In the genomic region with DNA sequence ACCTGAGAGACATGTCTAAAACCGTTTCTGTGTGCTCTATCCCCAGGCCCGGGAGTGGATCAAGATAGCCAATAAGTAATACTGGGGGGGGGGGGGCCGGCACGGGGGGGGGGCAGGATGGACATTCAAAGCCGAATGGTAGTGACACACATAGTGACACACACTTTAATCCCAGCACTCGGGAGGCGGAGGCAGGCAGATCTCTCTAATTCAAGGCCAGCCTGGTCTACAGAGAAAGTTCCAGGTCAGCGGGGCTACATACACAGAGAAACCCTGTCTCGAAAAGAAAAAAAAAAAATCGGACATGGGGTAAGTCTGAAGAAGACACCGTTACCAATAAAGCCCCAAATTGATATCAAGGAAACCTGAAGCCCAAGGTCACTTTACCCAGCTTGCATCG, we compare ENCODE assay signal across 9 mouse cellular contexts. TPM values are rescaled to one million over a fixed set of nuclear protein-coding genes. Genes with fewer than 3 reads are reported as not detected.
DNase-seq lines count a peak whose midpoint lies in the region; ATAC-seq and TF ChIP-seq lines count a peak whose summit lies in the region.
"Had no signal": no experiment of that assay in that cellular context is flagged by ENCODE, and none has a peak within 500 bp of the region (broad histone marks: within the 10 kb centered on the region; RNA-seq: fewer than 3 reads in every experiment).

No protein-coding gene starts in this region.

- peaks cover 82% of the 10 kb centered on the region for H3K27me3 ChIP-seq in heart, embryonic 10.5 days (ENCODE audit: insufficient read depth, poor library complexity, severe bottlenecking)
- H3K27me3 ChIP-seq in lung, embryonic 14.5 days (ENCODE audit: insufficient read depth, low read length): no peaks in the 10 kb centered on the region
- no peaks in the 10 kb centered on the region for H3K27me3 ChIP-seq in forebrain, embryonic 14.5 days (replicated peaks; ENCODE audit: control insufficient read depth, insufficient read depth, low read length)

- no peak for ATAC-seq in lung, embryonic 14.5 days (ENCODE audit: insufficient read depth)
- ATAC-seq in forebrain, embryonic 14.5 days: no peak

- H3K4me3 ChIP-seq in heart, embryonic 10.5 days: peak overlapping the region; percentile 75; the same call in 1 of the 2 replicates
- no peak overlapping the region for H3K4me3 ChIP-seq in lung, embryonic 14.5 days (ENCODE audit: low read depth, low read length)
- H3K4me3 ChIP-seq in forebrain, embryonic 14.5 days (ENCODE audit: low read depth, low read length): no peak overlapping the region

- H3K9ac ChIP-seq in lung, embryonic 14.5 days: no peak overlapping the region
- H3K9ac ChIP-seq in forebrain, embryonic 14.5 days (ENCODE audit: low read length): no peak overlapping the region

- H3K4me1 ChIP-seq in heart, embryonic 10.5 days: peaks cover 22% of the 10 kb centered on the region
- H3K4me1 ChIP-seq in lung, embryonic 14.5 days (ENCODE audit: insufficient read depth): 0 out of 2 replicates have a peak, but pooled peaks cover 2% of the 10 kb centered on the region
- peaks cover 4% of the 10 kb centered on the region; the same call in 1 of the 2 replicates for H3K4me1 ChIP-seq in forebrain, embryonic 14.5 days (ENCODE audit: control insufficient read depth, insufficient read depth, low read length)

- TF ChIP-seq CTCF in lung, embryonic 14.5 days (IDR thresholded peaks at IDR 0.05; ENCODE audit: low read depth): no peak

- H3K27ac ChIP-seq in heart, embryonic 10.5 days: no peak overlapping the region
- H3K27ac ChIP-seq in lung, embryonic 14.5 days (ENCODE audit: low read depth): no peak overlapping the region
- H3K27ac ChIP-seq in forebrain, embryonic 14.5 days (ENCODE audit: low read depth, low read length): no peak overlapping the region
- H3K27ac ChIP-seq: midbrain, embryonic 12.5 days had no signal

- 55% methylated on average over 12 of the region's 12 CpGs for WGBS in heart, embryonic 10.5 days
- WGBS in lung, embryonic 14.5 days: 62% methylated on average over 12 of the region's 12 CpGs
- WGBS in forebrain, embryonic 14.5 days: 61% methylated on average over 12 of the region's 12 CpGs

- no peaks in the 10 kb centered on the region for H3K36me3 ChIP-seq in heart, embryonic 10.5 days
- no peaks in the 10 kb centered on the region for H3K36me3 ChIP-seq in lung, embryonic 14.5 days (ENCODE audit: insufficient read depth)
- H3K36me3 ChIP-seq in forebrain, embryonic 14.5 days (ENCODE audit: control insufficient read depth, insufficient read depth, low read length): 0 out of 2 replicates have a peak, but pooled peaks cover 4% of the 10 kb centered on the region
- H3K36me3 ChIP-seq: midbrain, embryonic 12.5 days had no signal

- H3K9me3 ChIP-seq in heart, embryonic 10.5 days: no peaks in the 10 kb centered on the region
- H3K9me3 ChIP-seq in lung, embryonic 14.5 days (ENCODE audit: low read depth, low read length): no peaks in the 10 kb centered on the region
- H3K9me3 ChIP-seq in forebrain, embryonic 14.5 days (replicated peaks; ENCODE audit: control insufficient read depth, low read length): no peaks in the 10 kb centered on the region
- H3K9me3 ChIP-seq: midbrain, embryonic 12.5 days had no signal

- DNase-seq in heart, embryonic 10.5 days (ENCODE audit: low spot score): no peak
- no peak for DNase-seq in heart, postnatal 4 days
- no peak for DNase-seq in lung, embryonic 14.5 days
- DNase-seq in lung, postnatal 10 days: no peak
- DNase-seq in forebrain, embryonic 14.5 days (ENCODE audit: low spot score): no peak
- peak; percentile 68 for DNase-seq in lung, postnatal 36 days
- no peak for DNase-seq in spleen, adult 18-20 months
- DNase-seq in frontal cortex, postnatal 14 days (ENCODE audit: low spot score in 2 of 2): no peak

- H3K4me2 ChIP-seq in lung, embryonic 14.5 days: peak overlapping the region; percentile 84
- H3K4me2 ChIP-seq in forebrain, embryonic 14.5 days (ENCODE audit: low read length): peak overlapping the region; percentile 86

RNA-seq across cellular contexts. Expression of a gene that starts 0.5 kb away (rescaled TPM):
- polyA plus RNA-seq in heart, embryonic 10.5 days (2016; fragmentation: Nextera tagmentation; extraction: Ambion mirVana): 8.8 and 10.6 TPM in 2 replicates
- 1 to 10 TPM; 3.6 to 4.5 TPM for total RNA-seq in heart, postnatal 4 days (2021)
- 27.2 and 29.7 TPM in 2 replicates for polyA plus RNA-seq in lung, embryonic 14.5 days (2014; fragmentation: Nextera tagmentation; extraction: Ambion mirVana)
- 11.2 and 13.7 TPM in 2 replicates for polyA plus RNA-seq in forebrain, embryonic 14.5 days (2014; fragmentation: Nextera tagmentation; extraction: Ambion mirVana)

RNA-seq across cellular contexts. Expression of a gene that starts 4.3 kb away (rescaled TPM):
- 1.1 and 1.3 TPM in 2 replicates for polyA plus RNA-seq in heart, embryonic 10.5 days (2016; fragmentation: Nextera tagmentation; extraction: Ambion mirVana)
- 1 to 10 TPM; 3.0 to 3.9 TPM for total RNA-seq in heart, postnatal 4 days (2021)
- polyA plus RNA-seq in lung, embryonic 14.5 days (2014; fragmentation: Nextera tagmentation; extraction: Ambion mirVana): 14.7 and 19.6 TPM in 2 replicates
- polyA plus RNA-seq in forebrain, embryonic 14.5 days (2014; fragmentation: Nextera tagmentation; extraction: Ambion mirVana): 0.98 and 1.1 TPM in 2 replicates

RNA-seq across cellular contexts. Expression of a gene that starts 6.3 kb away (rescaled TPM):
- polyA plus RNA-seq in heart, embryonic 10.5 days (2016; fragmentation: Nextera tagmentation; extraction: Ambion mirVana): 6.9 and 13.8 TPM in 2 replicates
- 1 to 10 TPM; 1.5 to 1.8 TPM for total RNA-seq in heart, postnatal 4 days (2021)
- 10.3 and 10.7 TPM in 2 replicates for polyA plus RNA-seq in lung, embryonic 14.5 days (2014; fragmentation: Nextera tagmentation; extraction: Ambion mirVana)
- polyA plus RNA-seq in forebrain, embryonic 14.5 days (2014; fragmentation: Nextera tagmentation; extraction: Ambion mirVana): 110 and 119 TPM in 2 replicates

RNA-seq across cellular contexts. Expression of a gene that starts 13.8 kb away (rescaled TPM):
- polyA plus RNA-seq in heart, embryonic 10.5 days (2016; fragmentation: Nextera tagmentation; extraction: Ambion mirVana): 31.7 and 43.6 TPM in 2 replicates
- total RNA-seq in heart, postnatal 4 days (2021): 10 to 100 TPM; 11.0 to 11.3 TPM
- 44.1 and 46.1 TPM in 2 replicates for polyA plus RNA-seq in lung, embryonic 14.5 days (2014; fragmentation: Nextera tagmentation; extraction: Ambion mirVana)
- 39.0 and 59.5 TPM in 2 replicates for polyA plus RNA-seq in forebrain, embryonic 14.5 days (2014; fragmentation: Nextera tagmentation; extraction: Ambion mirVana)

RNA-seq across cellular contexts. Expression of a gene that starts 14.0 kb away (rescaled TPM):
- polyA plus RNA-seq in heart, embryonic 10.5 days (2016; fragmentation: Nextera tagmentation; extraction: Ambion mirVana): 124 and 136 TPM in 2 replicates
- 10 to 100 TPM; 39.5 to 41.8 TPM for total RNA-seq in heart, postnatal 4 days (2021)
- polyA plus RNA-seq in lung, embryonic 14.5 days (2014; fragmentation: Nextera tagmentation; extraction: Ambion mirVana): 168 and 173 TPM in 2 replicates
- polyA plus RNA-seq in forebrain, embryonic 14.5 days (2014; fragmentation: Nextera tagmentation; extraction: Ambion mirVana): 108 and 140 TPM in 2 replicates
